Comparison of ENCODE assay signal across 8 mouse cellular contexts in genomic region chr2:90504731-90505171, GRCm38 (mm10).
DNase-seq lines count a peak whose midpoint lies in the region; ATAC-seq lines count a peak whose summit lies in the region.

No protein-coding gene starts in this region.

- peak; percentile 24 for DNase-seq in ovary, postnatal 36 days (ENCODE audit: low spot score)
- no peak for DNase-seq in ovary, postnatal 10 days (ENCODE audit: low spot score)
- peak; percentile 85 for DNase-seq in cerebellum, adult 8-10 months
- DNase-seq in left cerebral cortex, postnatal 25 days (ENCODE audit: low spot score in 2 of 2): peak; percentile 74 to 93
- peak; percentile 83 for DNase-seq in monocyte, adult 2 months (ENCODE audit: low read depth in 1 of 2, low spot score in 2 of 2)
- peak; percentile 41 to 50 for DNase-seq in thymus, adult 18-20 months
- DNase-seq in urinary bladder, adult 2 months (ENCODE audit: low spot score): no peak

- no peaks in the 10 kb centered on the region for H3K9me3 ChIP-seq in heart, embryonic 16.5 days (replicated peaks; ENCODE audit: control insufficient read depth, low read length)

- peaks cover 9% of the 10 kb centered on the region for H3K4me1 ChIP-seq in heart, embryonic 16.5 days (ENCODE audit: control insufficient read depth, insufficient read depth, low read length)

- no peak overlapping the region for H3K27ac ChIP-seq in heart, embryonic 16.5 days (ENCODE audit: low read length)

- H3K27me3 ChIP-seq in heart, embryonic 16.5 days (ENCODE audit: control insufficient read depth, insufficient read depth, low read length): no peaks in the 10 kb centered on the region

- H3K9ac ChIP-seq in heart, embryonic 16.5 days (ENCODE audit: low read length): no peak overlapping the region

- no peak overlapping the region for H3K4me3 ChIP-seq in heart, embryonic 16.5 days (ENCODE audit: low read length)

- H3K36me3 ChIP-seq in heart, embryonic 16.5 days (ENCODE audit: control insufficient read depth, insufficient read depth): no peaks in the 10 kb centered on the region

- peak; percentile 64 for ATAC-seq in heart, embryonic 16.5 days (replicated peaks; ENCODE audit: extremely low read depth, insufficient read depth, low FRiP score)

- 46% methylated on average over 6 of the region's 6 CpGs for WGBS in heart, embryonic 16.5 days

- intact Hi-C loops in left cerebral cortex, postnatal 25 days (cut with DNase I): no loop called here

- no peak overlapping the region for H3K4me2 ChIP-seq in heart, embryonic 16.5 days (ENCODE audit: low read depth, low read length)

Comparison
In these comparisons a context has a peak if more than half of its experiments do, and no peak if none do; other contexts are left out.
1. DNase-seq: peak in ovary, postnatal 36 days (single experiment), cerebellum, adult 8-10 months (single experiment), left cerebral cortex, postnatal 25 days (2 of 2), monocyte, adult 2 months (2 of 2) and thymus, adult 18-20 months (2 of 2); none in ovary, postnatal 10 days (single experiment) and urinary bladder, adult 2 months (single experiment).